Mouse (Mus musculus) spleen, postnatal 36 days (tissue): ENCODE measurements around the gene Dhrs13.

Source experiments
- DNase-seq, 2 experiments: peaks; one replicate each; pipeline ENCODE4 v3.0.0; 2022; ENCODE audit warnings: low spot score in 2 of 2, mixed read lengths in 1 of 2

The Dhrs13 gene

DNA sequence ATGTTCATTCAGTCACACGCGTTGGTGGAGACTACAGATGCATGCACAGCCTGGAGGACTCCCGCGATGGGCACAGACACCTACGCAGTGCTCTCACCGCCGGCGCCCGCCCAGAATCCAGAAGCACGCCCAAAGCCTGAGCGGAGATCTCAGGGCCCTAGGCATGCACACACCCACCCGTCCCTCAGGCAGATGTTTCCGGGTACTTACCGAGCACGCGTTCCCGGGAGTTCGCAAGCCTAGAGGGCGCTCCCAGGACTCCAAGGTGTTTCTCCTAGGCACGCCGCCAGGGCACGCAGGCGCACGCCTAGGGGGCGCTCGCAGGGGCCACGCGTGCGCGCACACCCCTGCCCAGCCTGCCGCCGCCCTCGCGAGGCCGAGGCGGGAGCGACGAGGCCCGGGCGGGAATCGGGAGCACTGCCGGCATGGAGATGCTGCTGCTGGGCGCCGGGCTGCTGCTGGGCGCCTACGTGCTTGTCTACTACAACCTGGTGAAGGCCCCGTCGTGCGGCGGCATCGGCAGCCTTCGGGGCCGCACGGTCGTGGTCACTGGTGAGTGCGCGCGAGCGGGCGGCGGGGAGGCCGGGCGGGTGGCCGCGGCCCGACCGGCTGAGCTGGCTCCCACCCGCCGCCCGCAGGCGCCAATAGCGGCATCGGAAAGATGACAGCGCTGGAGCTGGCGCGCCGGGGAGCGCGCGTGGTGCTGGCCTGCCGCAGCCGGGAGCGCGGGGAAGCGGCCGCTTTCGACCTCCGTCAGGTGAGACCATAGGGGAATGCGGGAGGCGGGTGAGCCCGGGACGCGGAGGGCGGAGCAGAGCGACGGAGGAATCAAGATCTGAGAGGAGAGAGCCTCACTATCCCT is at the start of gene Dhrs13:
Dhrs13 (plus strand) TSS at position 334 of the 862 bp plus-strand sequence.
- DNase-seq, result peak; percentile 83 to 88

DNA sequence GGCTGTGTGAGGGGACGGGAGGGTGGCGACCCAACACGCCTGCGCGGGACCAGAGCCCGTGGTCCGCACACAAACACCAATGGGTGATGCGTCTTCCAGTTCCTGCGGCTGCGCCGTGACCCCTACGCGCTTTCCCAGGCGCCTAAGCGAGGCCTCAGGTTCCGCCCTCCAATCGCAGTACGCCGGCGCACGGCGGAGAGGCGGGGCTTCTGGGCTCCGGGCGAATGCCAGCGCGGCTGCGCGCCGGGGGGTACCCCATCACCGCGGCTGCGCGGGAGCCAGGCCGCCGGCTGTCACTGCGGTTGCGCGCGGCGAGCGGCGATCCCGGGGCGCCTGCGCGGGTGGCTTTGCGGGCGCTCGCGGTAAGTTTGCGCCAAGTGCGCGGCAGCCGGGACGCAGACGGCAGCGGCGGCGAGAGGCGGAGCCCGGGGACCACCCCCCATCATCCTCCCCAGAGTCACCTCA is 49.6 kb upstream of the Dhrs13 start, which contains the start of gene Phf12:
Phf12 (plus strand) TSS at position 314 of the 465 bp plus-strand sequence.
- DNase-seq, result peak; percentile 100

DNA sequence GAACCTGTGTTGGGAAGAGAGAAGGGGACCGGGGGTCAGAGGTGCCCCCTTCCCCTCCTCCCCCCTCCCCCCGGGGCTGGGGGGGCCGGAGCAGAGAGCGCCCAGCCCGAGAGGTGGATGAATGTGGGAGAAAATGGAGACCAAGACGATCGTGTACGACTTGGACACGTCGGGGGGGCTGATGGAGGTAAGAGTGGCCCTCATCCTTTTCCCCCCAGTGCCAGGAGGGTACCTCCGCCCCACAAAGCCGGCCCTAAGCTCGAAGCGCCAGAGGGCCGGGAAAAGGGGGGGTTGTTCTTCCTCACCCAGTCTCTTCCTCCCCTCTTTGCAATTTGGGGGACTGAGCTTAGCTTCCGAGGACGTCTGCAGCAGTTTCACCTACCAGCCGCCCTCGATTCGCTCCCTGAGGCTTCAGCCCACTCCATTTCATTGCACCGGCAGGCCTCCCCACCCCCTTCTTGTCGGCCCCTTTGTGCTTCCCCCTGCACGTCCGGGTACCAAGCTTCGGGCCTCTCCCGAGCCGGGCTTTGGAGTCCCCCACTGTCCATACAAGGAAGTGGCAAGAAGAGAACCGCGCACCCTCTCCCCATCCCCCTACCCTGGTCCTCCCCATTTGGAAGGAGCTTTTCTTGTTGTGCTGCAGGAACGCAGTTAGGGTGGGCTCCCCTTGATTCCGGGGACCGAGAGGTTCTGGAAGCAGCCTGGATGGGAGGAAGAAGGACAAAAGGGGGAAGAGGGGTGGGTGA is 48.7 kb upstream of the Dhrs13 start:
- DNase-seq, result peak; percentile 72 to 73

DNA sequence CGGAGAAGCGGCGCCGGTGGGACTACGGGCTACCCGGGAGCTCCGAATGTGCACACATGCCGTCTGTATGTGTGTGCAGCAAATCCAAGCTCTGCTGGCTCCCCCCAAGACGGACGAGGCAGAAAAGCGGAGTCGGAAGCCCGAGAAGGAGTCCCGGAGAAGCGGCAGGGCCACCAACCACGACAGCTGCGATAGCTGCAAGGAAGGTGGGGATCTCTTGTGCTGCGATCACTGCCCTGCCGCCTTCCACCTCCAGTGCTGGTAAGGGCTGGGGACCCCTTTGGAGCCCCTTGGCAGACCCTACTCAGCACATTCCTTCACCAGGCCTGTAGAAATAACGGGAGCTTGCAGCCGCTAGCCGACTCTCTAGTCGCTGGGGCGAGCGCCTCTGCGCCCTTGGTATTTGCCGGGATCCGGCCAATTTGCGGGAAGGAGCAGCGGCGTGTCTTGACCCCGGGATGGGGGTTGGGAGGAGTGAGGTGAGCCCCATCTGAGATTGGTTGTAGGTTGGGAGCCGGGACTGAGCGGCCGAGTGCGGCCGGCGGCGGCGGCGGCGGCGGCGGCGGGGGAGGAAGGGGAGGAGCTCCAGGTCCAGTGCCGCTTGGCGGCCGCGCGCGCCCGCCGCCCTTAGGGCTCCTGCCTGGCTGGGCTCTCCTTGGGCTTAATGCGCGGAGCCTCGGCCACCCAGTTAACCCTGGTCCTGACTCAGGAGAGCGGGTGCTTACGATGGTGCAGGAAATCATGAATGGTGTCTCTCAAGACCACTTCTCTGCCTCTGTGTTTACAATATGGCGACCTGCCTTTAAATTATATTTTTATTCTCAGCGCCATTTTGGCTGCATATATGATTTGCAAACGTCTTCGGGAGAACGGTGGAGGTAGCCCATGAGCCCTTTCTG is 47.9 kb upstream of the Dhrs13 start:
- DNase-seq, result peak; percentile 58 to 65

DNA sequence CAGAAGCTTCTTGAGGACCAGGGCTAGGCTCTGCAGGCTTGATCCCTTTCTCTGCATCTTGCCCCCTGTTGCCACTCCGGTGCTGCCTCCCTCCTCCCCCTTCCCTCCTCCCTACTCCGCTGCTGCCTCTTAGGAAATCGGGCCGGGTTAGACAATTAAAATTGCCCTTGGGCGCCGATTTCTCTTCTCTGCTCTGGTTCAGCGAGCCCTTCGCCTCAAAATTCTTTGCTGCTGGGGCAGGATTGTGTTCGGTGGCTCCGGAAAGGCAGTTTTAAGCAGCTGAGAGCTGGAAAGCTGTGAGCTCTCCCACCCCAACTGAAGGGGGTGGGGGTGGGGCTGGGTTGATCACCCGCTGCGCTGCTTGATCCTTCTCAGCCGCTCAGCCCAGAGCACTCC is 47.2 kb upstream of the Dhrs13 start:
- peak; percentile 34 to 35 for DNase-seq

DNA sequence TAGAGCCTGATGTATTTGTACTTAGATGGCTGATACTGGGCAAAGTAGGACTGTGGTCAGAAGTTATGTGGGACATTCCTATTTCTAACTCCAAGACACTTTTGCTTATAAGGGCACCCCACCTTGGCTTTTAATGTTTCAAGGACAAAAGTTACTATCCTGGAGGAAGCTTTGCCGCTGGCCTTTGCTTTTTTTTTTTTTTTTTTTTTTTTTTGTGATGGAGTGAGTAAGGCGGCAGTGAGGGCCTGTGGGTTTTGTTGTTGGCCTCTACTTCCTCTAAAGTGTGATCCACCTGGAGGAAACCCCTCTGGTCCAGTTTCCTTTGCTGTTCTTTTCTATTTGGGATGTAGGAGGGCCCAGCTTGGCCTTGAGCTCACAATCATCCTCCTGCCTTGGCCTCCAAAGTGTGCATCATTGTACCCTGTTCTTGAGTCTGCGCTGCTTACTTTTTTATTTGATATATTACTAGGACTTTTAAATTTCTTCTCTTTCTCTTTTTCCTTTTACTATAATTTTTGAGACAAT is 46.5 kb upstream of the Dhrs13 start:
- DNase-seq, result no peak

DNA sequence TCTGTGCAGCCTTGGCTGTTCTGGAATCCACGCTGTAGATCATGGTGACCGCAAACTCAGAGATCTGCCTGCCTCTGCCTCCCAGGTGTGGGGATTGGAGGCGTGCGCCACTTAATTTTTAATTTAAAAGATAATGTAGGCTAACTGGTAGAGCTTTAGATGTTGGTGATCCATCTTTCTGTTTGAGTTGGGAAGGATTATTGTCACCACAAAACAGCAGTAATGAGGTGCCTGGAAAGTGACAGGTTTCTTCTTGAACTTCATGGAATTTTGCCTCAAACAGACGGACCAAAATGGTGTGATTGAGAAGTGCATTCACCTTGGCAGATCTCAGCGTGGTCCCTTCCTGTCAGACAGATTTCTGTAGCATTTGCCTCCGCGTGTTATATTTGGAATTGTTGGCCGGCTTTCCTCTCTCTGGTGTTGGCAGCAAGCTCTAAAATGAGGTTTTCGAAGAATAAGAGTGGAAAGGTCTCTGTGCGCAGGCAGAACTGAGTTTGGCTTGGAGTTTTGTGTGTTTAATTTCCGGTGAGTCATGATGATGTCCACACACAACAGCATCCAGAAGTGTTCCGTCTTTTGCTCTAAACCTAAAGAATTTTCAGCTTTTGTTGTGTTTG is 42.9 kb upstream of the Dhrs13 start:
- no peak for DNase-seq

DNA sequence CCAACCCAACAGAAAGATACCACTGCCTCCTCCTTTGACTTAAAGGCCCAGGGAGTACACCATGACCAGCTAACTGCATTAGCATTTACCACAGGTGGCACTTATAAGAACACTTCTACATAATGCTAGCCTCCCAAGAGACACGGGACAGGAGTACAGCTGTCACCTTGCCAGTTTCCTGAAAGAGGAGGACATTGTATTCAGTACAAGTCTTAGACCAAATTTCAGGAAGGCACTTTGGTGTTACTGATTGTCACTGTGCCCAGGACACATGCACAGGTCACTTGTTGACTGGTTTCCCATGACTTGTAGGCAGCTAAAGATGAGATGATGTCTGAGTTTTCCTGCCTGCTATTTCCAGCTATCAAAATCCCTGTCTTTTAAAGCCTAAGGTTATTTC is 36.5 kb upstream of the Dhrs13 start:
- no peak for DNase-seq

DNA sequence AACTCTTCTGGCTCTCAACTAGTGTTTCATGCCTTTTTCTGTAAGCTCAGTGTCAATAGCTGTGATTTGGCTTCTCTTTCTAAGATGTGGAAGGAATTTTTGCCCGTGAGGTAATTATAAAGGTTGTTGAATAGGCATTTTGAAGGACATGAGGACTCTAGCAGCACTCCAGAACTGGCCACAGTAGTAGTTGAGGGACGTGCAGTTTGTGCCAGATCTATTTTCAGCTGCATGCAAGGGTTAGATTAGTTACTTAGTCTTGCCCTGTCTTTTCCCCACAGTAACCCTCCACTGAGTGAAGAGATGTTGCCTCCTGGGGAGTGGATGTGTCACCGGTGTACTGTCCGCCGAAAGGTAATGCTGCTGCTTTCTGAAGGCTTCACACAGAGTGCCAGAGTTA is 25.6 kb upstream of the Dhrs13 start:
- no peak for DNase-seq

DNA sequence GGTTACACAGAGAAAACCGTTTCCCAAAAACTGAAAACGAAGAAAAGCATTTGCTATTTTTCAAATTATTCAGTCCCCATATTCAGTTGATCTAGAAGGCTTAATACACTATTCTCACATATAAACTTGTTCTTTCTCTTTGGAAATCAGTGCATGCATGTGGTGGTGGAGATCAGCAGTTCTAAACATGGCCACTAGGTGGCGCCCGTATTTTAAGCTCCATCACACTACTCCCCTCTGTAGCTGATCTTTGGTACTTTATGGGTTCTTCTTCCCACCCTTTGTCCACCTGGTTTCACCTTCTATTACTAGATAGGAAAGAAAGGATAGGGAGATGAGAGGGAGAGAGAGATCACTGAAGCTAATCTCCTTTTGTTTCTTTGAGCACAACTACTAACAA is 12.4 kb upstream of the Dhrs13 start:
- DNase-seq, result peak; percentile 43 to 53

DNA sequence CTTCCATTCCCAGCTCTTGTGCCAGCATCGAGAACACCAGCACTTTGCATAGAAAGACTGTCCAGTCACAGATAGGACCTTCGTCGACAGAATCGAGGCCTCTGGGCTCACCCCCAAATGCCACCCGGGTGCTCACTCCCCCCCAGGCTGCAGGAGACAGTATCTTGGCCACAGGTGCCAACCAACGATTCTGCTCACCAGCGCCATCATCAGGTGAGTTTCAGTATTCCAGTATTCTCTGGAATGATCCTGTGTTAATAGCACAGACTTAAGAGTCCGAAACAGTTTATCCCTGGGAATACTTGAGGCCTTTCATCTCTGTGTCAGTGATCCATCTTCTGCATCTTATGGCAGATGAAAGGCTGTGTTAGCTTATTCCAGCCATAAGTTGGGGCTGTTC is 8.5 kb upstream of the Dhrs13 start:
- DNase-seq, result no peak

DNA sequence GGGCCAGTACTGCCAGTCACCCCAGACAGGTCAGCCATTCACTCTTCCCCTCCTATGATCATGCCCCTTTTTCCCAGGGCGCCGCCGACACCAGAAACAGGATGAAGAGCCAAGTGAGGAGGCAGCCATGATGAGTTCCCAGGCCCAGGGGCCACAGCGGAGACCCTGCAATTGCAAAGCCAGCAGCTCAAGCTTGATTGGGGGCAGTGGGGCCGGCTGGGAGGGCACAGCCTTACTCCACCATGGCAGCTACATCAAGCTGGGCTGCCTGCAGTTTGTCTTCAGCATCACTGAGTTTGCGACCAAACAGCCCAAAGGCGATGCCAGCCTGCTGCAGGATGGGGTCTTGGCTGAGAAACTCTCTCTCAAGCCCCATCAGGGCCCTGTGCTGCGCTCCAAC is 2.8 kb upstream of the Dhrs13 start:
- no peak for DNase-seq

DNA sequence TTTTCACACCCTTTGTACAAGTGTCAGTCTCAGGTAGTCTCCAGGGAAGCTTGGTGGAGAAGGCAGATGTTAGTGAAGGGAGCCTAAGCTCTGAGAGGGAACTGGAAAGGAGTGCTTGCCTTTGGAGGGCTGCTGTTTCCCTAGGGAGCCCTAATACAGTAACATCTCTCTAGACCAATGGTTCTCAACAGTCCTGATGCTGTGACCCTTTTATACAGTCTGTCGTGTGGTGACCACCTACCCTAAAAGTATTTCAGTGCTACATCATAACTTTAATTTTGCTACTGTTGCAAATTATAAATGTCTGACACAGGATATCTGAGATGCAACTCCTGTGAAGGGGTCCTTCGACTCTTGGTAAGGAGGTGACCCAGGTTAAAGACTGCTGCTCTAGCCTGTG is 1.5 kb upstream of the Dhrs13 start:
- DNase-seq, result no peak

DNA sequence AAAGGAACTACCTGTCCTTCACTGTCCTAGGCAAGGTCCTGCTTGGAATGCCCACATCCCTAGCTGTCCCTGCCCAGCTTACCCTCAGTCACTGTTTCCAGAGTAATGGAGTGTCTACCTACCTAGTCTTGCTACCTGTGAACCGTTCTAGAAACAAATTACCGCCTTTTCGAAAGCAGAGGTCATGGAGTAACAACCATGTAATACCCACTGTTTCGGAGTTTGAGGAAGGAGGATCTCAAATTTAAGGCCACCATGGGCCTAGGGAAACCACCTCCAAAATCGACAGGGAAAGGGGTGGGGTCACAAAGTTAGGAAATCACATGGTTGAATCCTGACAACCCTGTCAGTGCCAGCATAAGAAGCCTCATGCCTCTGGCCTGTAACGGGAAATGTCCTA is 691 bp upstream of the Dhrs13 start:
- no peak for DNase-seq

DNA sequence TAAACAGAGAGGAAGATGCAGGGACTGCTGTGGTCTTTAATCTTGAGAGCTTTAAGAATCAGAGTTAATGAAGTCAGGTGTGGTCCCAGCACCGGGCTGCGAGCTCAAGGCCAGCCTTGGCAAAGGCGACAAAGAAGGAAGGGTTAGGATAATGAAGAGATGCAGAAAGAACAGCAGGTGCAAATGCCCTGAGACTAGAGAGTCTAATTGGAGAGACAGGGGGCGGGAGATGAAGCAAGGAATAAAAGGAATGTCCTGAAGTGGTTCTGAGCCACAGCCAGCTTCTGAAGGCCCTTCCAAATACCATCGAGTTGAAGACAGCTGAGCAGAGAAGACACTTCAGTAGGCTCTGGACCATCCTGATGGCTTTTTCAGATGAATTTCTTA is 722 bp downstream of the Dhrs13 start:
- DNase-seq, result no peak

DNA sequence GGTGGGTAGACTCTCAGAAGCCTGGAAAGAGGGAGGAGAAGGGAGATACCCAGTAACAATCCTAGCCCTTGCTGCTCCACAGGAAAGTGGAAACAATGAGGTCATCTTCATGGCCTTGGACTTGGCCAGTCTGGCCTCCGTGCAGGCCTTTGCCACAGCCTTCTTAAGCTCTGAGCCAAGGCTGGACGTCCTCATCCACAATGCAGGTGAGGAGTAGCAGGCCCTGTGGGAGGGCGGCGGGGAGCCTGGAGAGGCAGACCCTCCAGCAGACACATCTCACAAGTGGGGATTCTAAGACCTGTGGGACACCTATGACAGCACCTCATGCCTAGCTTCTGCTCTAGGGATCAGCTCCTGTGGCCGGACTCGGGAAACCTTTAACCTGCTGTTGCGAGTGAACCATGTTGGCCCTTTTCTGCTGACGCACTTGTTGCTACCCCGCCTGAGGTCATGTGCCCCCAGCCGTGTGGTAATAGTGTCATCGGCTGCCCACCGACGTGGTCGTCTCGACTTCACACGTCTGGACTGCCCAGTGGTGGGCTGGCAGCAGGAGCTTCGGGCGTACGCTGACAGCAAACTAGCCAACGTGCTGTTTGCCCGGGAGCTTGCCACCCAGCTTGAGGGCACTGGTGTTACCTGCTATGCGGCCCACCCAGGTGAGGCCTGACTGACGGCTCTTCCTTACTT is 2.0 kb downstream of the Dhrs13 start:
- DNase-seq, result no peak

DNA sequence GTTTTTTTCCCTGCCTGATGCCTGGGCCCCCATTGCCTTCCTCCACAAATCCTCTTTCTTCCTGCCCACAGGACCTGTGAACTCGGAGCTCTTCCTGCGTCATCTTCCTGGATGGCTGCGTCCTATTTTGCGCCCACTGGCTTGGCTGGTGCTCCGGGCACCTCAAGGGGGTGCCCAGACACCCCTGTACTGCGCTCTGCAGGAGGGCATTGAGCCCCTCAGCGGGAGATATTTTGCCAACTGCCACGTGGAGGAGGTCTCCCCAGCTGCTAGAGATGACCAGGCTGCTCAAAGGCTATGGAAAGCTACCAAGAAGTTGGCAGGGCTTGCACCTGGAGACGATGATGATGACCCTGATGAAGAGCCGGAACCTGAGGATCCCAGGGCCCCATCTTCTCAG is 4.7 kb downstream of the Dhrs13 start:
- no peak for DNase-seq

DNA sequence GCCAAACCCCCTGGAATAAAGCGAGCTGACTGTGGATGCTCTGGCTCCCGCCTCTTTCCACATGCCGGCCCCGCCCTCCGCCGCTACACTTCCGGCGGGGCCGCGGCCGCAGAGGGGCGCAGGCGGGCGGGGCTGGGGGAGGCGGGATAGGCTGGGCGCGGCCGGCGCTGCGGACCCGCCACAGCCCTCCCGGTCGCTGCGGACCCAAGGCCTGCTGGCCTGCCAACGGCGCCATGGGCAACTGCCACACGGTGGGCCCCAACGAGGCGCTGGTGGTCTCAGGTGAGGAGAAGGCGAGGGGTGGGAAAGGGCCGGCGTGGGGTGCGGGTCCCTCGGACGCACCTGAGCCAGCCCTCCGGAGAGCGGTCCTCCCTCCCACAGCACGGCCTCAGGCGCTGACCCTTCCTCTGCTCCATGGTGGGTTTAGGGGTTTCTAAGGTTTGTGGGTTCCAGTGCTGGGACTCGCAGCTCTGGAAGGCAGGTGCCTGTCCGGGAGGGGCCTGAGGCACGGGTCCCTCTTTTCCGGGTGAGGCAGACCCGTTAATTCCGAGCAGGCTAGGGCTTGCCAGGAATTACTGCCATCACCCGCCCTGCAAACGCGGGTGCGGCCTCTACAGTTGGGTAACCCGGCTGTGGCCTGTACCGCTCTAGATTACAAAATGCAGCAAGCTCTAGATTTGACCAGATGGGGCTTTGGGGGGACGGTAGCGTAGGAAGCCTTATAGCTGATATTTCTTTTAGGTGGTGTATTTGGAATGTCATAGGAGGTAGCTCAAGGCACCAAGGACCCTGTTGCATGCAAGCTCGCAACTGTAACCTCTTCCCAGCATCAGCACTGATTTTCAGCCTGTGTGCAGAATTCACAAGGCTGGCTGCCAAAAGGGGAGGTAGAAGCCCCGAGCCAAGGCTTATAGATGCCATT is 6.0 kb downstream of the Dhrs13 start, which contains the start of gene Flot2:
Flot2 (plus strand) TSS at position 101 of the 922 bp plus-strand sequence.
- DNase-seq, result peak; percentile 46 to 53

DNA sequence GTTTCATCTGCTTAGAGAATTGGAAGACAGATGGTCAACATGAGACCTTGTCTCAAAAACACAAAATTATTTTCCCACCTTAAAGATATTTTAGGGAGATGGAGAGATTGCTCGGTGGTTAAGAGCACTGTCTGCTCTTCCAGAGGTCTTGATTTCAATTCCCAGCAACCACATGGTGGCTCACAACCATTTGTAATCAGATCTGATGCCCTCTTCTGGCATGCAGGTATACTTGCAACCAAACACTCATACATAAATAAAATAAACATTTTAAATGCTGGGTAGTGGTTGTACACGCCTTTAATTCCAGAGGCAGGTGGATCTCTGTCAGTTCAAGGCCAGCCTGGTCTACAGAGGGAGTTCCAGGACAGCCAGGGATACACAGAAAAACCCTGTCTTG is 8.8 kb downstream of the Dhrs13 start:
- DNase-seq, result no peak
